Mouse (Mus musculus) activated CD4-positive, CD25-positive, alpha-beta regulatory T cell (primary cell): ENCODE results near the gene Ubb. TPM values are rescaled to one million over a fixed set of nuclear protein-coding genes. Genes with fewer than 3 reads are reported as not detected.

Experiments used
- polyA plus RNA-seq, 2 experiments: library from polyadenylated mRNA; unstranded; fragments of 100-300 nt; shearing (Covaris generic); gene quantifications; one replicate each; pipeline ENCODE4 v1.2.1; 2017

Gene Ubb
- 1,000 to 10,000 TPM; 2,490 to 2,675 TPM for polyA plus RNA-seq

DNA sequence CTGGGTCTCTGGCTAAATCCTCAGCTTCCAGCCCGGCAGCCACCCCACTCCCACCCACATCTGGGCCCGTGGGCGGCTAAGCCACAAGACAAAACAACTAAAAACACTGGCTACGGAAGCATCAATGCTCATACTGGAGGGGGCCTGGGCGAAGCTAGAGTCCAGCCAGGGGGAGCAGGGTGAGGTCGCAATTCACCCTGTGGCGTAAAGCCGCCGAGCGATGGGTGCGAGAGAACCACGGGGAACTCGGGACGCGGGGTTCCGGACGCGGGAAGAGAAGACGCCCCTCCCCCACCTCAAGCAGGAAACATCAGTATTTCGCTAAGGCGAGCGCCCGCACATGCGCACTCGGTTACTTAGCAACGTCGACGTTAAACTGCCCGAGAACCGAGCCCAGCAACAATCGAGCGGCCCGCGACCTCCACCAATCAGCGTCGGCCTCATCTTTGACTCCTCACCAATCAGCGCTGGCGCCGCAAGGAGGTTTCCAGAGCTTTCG lies at the start of gene Ubb:
Gene Ubb, plus strand, starts transcription at position 445 of the 499 bp plus-strand sequence.

DNA sequence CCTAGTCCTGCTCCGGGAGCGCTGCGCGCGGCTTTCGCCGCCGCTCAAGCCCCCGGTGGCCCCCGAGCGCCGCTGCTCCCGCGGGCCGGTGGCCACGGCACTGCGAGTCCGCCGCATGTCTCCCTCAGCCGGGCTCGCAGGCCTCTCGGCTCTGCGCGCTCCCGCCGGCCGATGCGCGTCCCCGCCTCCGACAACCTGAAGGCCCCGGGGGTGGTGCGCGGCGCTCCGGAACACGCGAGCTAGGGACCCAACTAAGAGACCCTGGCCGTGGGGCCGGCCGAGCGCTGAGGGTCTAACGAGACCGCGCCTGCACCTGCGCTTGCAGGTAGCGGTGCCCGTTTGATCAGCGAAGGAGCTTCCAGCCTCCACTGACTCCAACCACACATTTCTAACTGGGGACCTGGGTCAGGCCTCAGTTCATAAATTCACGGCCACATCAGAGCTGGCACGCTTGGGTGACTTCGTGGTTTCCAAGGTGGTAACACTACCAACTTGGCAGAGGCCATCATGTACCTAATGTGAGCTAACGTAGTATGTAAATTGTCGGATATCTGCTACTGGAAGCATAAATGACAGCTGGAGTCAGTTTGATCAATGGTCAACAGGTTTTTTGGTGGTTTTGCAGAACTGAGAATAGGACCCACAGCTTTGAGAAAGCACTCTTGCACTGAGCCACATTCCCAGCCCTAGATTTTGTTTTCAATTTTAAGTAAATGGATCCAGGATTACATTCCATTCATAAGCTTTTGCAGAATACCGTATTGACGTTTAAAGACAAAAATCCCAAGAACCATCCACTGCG lies 11.7 kb upstream of the Ubb start, which contains the start of gene Cenpv:
Gene Cenpv, minus strand, starts transcription at position 173 of the 802 bp plus-strand sequence.

DNA sequence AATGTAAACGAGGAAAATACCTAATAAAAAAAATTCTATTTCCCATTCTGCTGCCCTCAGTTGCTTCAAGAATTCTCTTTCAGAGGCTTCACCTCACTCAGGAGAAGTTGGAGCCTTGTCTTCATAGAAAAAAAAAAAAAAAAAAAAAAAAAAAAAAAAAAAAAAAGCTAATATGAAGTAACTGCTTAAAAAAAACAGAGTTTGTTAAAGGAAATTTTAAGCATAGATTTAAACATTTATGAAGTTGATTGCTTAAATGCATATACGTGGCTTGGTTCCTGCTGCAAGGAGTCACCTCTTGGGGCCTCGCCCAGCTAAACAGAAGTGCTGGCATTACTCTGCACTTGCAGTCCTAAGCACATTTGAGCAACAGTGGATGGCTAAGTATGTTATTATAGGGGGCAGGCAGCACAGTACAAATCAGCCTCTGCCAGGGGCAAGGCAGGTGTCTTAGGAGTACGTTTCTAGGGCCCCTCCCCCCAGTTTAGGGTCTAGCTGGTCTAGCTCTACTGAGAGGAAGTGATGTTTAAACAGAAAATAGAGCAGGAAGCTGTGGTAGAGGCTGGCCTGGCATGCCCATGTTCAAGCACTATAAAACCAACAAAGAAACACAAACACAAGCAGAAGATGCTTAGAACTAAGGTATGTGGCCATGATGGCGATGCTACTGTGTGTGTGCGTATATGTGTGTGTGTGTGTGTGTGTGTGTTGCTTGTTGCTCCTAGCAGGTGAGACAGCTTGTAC lies 23.2 kb downstream of the Ubb start, which contains the start of gene Trpv2:
Gene Trpv2, plus strand, starts transcription at position 528 of the 744 bp plus-strand sequence.

Other genes starting within 250 kb of the Ubb start
- gene Pigl, start 92.7 kb upstream of the Ubb start, polyA plus RNA-seq, result 10 to 100 TPM in 1 of 2 experiments, 1 to 10 TPM in 1; 7.6 to 12.4 TPM
- gene Ncor1, start 92.6 kb upstream of the Ubb start, polyA plus RNA-seq, result 100 to 1,000 TPM; 369 to 394 TPM
- 10 to 100 TPM in 1 of 2 experiments, 1 to 10 TPM in 1; 7.8 to 12.4 TPM for gene Cenpv, start 11.9 kb upstream of the Ubb start, polyA plus RNA-seq
- gene Trpv2, start 23.3 kb downstream of the Ubb start, polyA plus RNA-seq, result 100 to 1,000 TPM in 1 of 2 experiments, 10 to 100 TPM in 1; 59.7 to 150 TPM
- gene Lrrc75a, start 97.4 kb downstream of the Ubb start, polyA plus RNA-seq, result 1 to 10 TPM; 2.0 to 2.3 TPM
- gene Mmgt2, start 97.5 kb downstream of the Ubb start, polyA plus RNA-seq, result 10 to 100 TPM; 42.7 to 51.6 TPM
- gene Zfp287, start 180.7 kb downstream of the Ubb start, polyA plus RNA-seq, result 10 to 100 TPM; 15.2 to 31.2 TPM
- gene Gm10428, start 201.9 kb downstream of the Ubb start, polyA plus RNA-seq, result not detected
- gene Zfp286, start 238.3 kb downstream of the Ubb start, polyA plus RNA-seq, result 1 to 10 TPM in 1 of 2 experiments, under 1 TPM in 1; 0.98 to 3.0 TPM